Mouse (Mus musculus) liver, adult 2 months (tissue): ENCODE measurements around the gene Lmo1. TPM values are rescaled to one million over a fixed set of nuclear protein-coding genes. Genes with fewer than 3 reads are reported as not detected.
"Not testable (repeated sequence)": the region's sequence is repeated elsewhere in the genome, so short reads cannot be mapped to it uniquely, and the experiment has no call there.

ENCODE experiments used
- DNase-seq: peaks from one replicate; pipeline ENCODE4 v3.0.0-alpha.2; 2011; ENCODE audit warnings: low read depth, low spot score; ENCODE audit errors: extremely low read depth
- H3K27ac ChIP-seq: fragments of 200-500 bp; replicated peaks from 2 replicates; pipeline ENCODE4 v1.5.1; 2012; ENCODE audit warnings: low read depth, mild to moderate bottlenecking, control low read depth, inconsistent platforms, low read length; ENCODE audit not compliant: insufficient read depth
- H3K27me3 ChIP-seq: fragments of 200-500 bp; 2 replicates; pipeline ENCODE4 v1.6.1; 2012; ENCODE audit warnings: mild to moderate bottlenecking, moderate library complexity, low read length, inconsistent platforms; ENCODE audit not compliant: control insufficient read depth, insufficient read depth
- H3K36me3 ChIP-seq: fragments of 200-500 bp; 2 replicates; pipeline ENCODE4 v1.6.1; 2012; ENCODE audit warnings: low read length, inconsistent platforms; ENCODE audit not compliant: control insufficient read depth, insufficient read depth
- H3K4me1 ChIP-seq: fragments of 200-500 bp; 2 replicates; pipeline ENCODE4 v1.6.1; 2011; ENCODE audit warnings: low read length; ENCODE audit not compliant: control insufficient read depth, insufficient read depth
- H3K4me3 ChIP-seq: fragments of 200-500 bp; 2 replicates; pipeline ENCODE4 v1.5.1; 2011; ENCODE audit warnings: low read depth, mild to moderate bottlenecking, control low read depth, low read length, moderate library complexity; ENCODE audit not compliant: insufficient read depth
- H3K79me2 ChIP-seq: fragments of 200-500 bp; 2 replicates; pipeline ENCODE4 v1.6.1; 2012; ENCODE audit warnings: inconsistent platforms, mild to moderate bottlenecking, low read length, moderate library complexity; ENCODE audit not compliant: control insufficient read depth, insufficient read depth
- H3K9ac ChIP-seq: fragments of 200-500 bp; 2 replicates; pipeline ENCODE4 v1.6.1; 2012; ENCODE audit warnings: low read depth, mild to moderate bottlenecking, control low read depth, inconsistent platforms, low read length
- CTCF ChIP-seq: fragments of 200-500 bp; IDR thresholded peaks from 2 replicates; pipeline ENCODE4 v1.5.1; 2011; ENCODE audit warnings: low read depth, low read length, control low read depth
- POLR2A ChIP-seq: fragments of 200-500 bp; IDR thresholded peaks from 2 replicates; pipeline ENCODE4 v1.6.1; 2011; ENCODE audit warnings: low read length, control low read depth; ENCODE audit not compliant: insufficient read depth; ENCODE audit errors: extremely low read depth
- WGBS: fragments of 180-500 bp; shearing (Covaris S2); methylation state at CpG from one replicate; pipeline ENCODE4 v1.1.7; 2018; 5-methylcytosine and 5-hydroxymethylcytosine counted together
- polyA plus RNA-seq: library from polyadenylated mRNA; depleted of rRNA; stranded (reverse); fragments of >200 nt; gene quantifications from 2 replicates; pipeline ENCODE4 v1.2.3, GENCODE M21; 2012
- total RNA-seq: library from RNA; depleted of rRNA; stranded (reverse); fragments of >200 nt; gene quantifications from 2 replicates; pipeline ENCODE4 v1.2.3, GENCODE M21; 2014

Gene Lmo1
- total and polyA plus RNA-seq, 2 experiments: not detected

DNA sequence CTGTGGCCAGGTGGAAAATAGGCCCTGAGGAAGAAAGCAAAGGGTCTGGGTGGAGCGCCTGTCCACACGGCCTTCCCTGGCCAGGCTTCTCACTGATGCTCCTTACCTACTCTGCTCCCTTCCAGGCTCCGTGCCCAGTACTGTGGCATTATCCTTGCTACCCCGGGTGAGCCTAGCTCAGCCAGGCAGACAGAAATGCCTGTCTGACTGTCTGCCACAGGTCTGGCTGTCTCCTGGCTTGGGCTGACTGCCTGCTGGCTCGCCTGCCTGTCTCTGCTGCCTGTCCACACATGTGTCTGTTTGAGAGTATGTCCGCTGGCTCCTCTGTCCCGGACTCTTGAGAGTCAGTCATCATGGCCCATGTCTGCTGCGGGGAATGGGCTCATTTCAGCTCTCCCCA is 37.6 kb downstream of the Lmo1 start:
- Histone ChIP-seq H3K79me2 (no peaks in the 10 kb centered on the region), H3K27me3 (no peaks in the 10 kb centered on the region), H3K4me1 (no peaks in the 10 kb centered on the region), H3K4me3 (no peak overlapping the region), H3K36me3 (no peaks in the 10 kb centered on the region), H3K27ac (no peak overlapping the region), H3K9ac (no peak overlapping the region)
- DNase-seq: no peak
- TF ChIP-seq CTCF: no peak
- no peak for TF ChIP-seq POLR2A
- 80% methylated on average over 8 of the region's 8 CpGs for WGBS

GRCm38 (mm10) chr7:109131565-109131964 is 43.4 kb downstream of the Lmo1 start:
- no peaks in the 10 kb centered on the region for H3K36me3 ChIP-seq
- TF ChIP-seq CTCF (no peak), POLR2A (no peak)
- WGBS: 68% methylated on average over 2 of the region's 2 CpGs

GRCm38 (mm10) chr7:109129946-109130686 is 44.9 kb downstream of the Lmo1 start:
- Histone ChIP-seq H3K36me3 (no peaks in the 10 kb centered on the region), H3K27me3 (no peaks in the 10 kb centered on the region), H3K27ac (no peak overlapping the region), H3K9ac (no peak overlapping the region), H3K4me1 (no peaks in the 10 kb centered on the region), H3K79me2 (no peaks in the 10 kb centered on the region), H3K4me3 (no peak overlapping the region)
- DNase-seq: no peak
- 69% methylated on average over 5 of the region's 5 CpGs for WGBS
- TF ChIP-seq POLR2A (no peak), CTCF (no peak)

More at GRCm38 (mm10) chr7:109131565-109131964, 43.4 kb downstream of the Lmo1 start:
- Histone ChIP-seq H3K4me1 (no peaks in the 10 kb centered on the region), H3K27me3 (no peaks in the 10 kb centered on the region), H3K9ac (no peak overlapping the region), H3K79me2 (no peaks in the 10 kb centered on the region), H3K27ac (no peak overlapping the region), H3K4me3 (no peak overlapping the region)
- no peak for DNase-seq

DNA sequence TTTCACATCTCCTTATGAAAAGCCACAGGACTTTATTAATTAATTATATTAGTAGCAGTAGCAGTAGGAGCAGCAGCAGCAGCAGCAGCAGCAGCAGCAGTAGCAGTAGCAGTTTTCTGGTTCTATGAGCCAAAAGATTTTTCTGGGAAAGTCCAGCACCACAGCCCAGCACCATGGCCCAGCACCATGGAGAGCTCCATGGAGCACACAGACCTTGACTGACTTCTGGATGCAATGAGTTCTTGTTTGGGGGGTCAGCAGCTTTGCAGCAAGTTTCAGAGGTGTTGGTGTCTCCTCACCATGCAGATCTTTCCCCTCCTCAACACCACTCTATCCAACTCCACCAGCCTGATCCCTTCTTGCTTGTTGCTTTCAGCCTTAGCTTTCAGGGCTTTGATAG is 45.6 kb downstream of the Lmo1 start:
- Histone ChIP-seq H3K27ac (no peak overlapping the region), H3K9ac (no peak overlapping the region), H3K4me3 (no peak overlapping the region), H3K36me3 (no peaks in the 10 kb centered on the region), H3K27me3 (no peaks in the 10 kb centered on the region), H3K4me1 (no peaks in the 10 kb centered on the region), H3K79me2 (no peaks in the 10 kb centered on the region)
- TF ChIP-seq POLR2A: no peak
- no peak for TF ChIP-seq CTCF
- DNase-seq: no peak

DNA sequence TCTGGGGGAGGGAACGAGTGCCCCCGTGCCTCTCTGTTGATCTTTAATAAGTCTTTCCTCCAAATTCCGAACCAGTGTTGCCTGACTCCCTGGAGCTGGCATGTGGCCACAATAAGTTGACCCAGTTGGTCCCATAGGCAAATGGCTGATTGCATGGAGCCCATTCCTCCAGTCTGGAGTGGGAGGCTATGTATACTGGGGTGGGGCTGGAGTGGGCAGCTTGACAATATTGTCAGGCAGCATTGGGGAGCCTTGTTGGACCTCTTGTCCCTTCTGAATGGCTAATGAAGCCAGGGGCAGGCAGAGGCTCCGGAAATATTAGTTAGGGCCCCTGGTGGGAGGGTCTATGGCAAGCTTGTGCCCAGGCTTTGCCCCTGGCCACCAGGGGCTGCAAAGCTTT is 59.1 kb downstream of the Lmo1 start:
- no peaks in the 10 kb centered on the region for H3K79me2 ChIP-seq
- no peak overlapping the region for H3K9ac ChIP-seq
- H3K27ac ChIP-seq: no peak overlapping the region
- DNase-seq: no peak
- H3K36me3 ChIP-seq: no peaks in the 10 kb centered on the region
- H3K4me3 ChIP-seq: no peak overlapping the region
- TF ChIP-seq CTCF: no peak
- no peaks in the 10 kb centered on the region for H3K4me1 ChIP-seq
- WGBS: 57% methylated on average over 4 of the region's 4 CpGs
- no peaks in the 10 kb centered on the region for H3K27me3 ChIP-seq

GRCm38 (mm10) chr7:109115488-109115887 is 59.5 kb downstream of the Lmo1 start:
- H3K9ac ChIP-seq, H3K4me1 ChIP-seq, H3K27ac ChIP-seq, H3K36me3 ChIP-seq, DNase-seq, H3K27me3 ChIP-seq, H3K79me2 ChIP-seq, H3K4me3 ChIP-seq: not testable (repeated sequence)
- WGBS: 9% methylated on average over 2 of the region's 4 CpGs
